Mouse (Mus musculus): Measurements from ENCODE around the gene Kcp.

DNA sequence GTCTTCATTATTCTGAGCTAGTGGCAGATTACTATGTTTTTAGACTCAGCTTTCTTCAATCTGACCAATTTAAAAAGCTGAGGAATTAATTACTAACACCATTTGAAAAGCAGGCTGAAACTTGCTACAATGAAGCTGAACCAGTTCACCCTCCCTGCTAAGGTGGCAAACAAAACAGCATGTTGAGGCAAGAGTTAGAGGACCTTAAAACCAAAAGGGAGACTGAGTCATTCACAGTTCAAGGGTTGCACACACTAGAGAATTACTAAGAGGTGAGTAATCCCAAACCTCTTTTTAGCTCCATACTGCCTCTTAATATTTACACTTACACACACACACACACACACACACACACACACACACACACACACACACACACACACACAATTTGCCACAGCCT is 39.8 kb upstream of the Kcp start:
- TF ChIP-seq CTCF (IDR thresholded peaks at IDR 0.05; ENCODE audit: control insufficient read depth, insufficient read depth, low read length): no peak
- TF ChIP-seq POLR2A (IDR thresholded peaks at IDR 0.05; ENCODE audit: borderline replicate concordance, control insufficient read depth, low read depth, low read length): no peak
